Mouse (Mus musculus) hindbrain, embryonic 13.5 days (tissue): ENCODE measurements around the gene Ubap1. TPM values are rescaled to one million over a fixed set of nuclear protein-coding genes. Genes with fewer than 3 reads are reported as not detected.
A peak's percentile ranks its signal among the peaks of the same experiment; 100 is the strongest.

Experiments
- ATAC-seq: fragments of 200-750 bp; cut with Nextera tagmentation; 2 replicates; pipeline ENCODE4 v1.8.0; 2017; ENCODE audit warnings: moderate TSS enrichment; ENCODE audit not compliant: low FRiP score
- H3K27ac ChIP-seq: fragments of 300-500 bp; sonication (generic); 2 replicates; pipeline ENCODE4 v1.5.1; 2015; ENCODE audit warnings: inconsistent platforms, mild to moderate bottlenecking, moderate library complexity
- H3K27me3 ChIP-seq: fragments of 300-500 bp; sonication (generic); 2 replicates; pipeline ENCODE4 v1.6.1; 2015; ENCODE audit warnings: mild to moderate bottlenecking, inconsistent platforms
- H3K36me3 ChIP-seq: fragments of 300-500 bp; sonication (generic); 2 replicates; pipeline ENCODE4 v1.6.1; 2015; ENCODE audit warnings: mild to moderate bottlenecking, inconsistent platforms
- H3K4me1 ChIP-seq: fragments of 300-500 bp; sonication (generic); replicated peaks from 2 replicates; pipeline ENCODE4 v1.6.1; 2015; ENCODE audit warnings: inconsistent platforms
- H3K4me2 ChIP-seq: fragments of 300-500 bp; sonication (generic); 2 replicates; pipeline ENCODE4 v1.6.1; 2015; ENCODE audit warnings: inconsistent platforms, mild to moderate bottlenecking, moderate library complexity
- H3K4me3 ChIP-seq: fragments of 300-500 bp; sonication (generic); 2 replicates; pipeline ENCODE4 v1.5.1; 2015; ENCODE audit warnings: mild to moderate bottlenecking, inconsistent platforms
- H3K9ac ChIP-seq: fragments of 300-500 bp; sonication (generic); 2 replicates; pipeline ENCODE4 v1.6.1; 2015; ENCODE audit warnings: mild to moderate bottlenecking, inconsistent platforms
- H3K9me3 ChIP-seq: fragments of 300-500 bp; sonication (generic); 2 replicates; pipeline ENCODE4 v1.6.1; 2016; ENCODE audit warnings: inconsistent platforms
- WGBS: fragments of 180-500 bp; shearing (Covaris S2); methylation state at CpG from one replicate; pipeline ENCODE4 v1.1.7; 2015; 5-methylcytosine and 5-hydroxymethylcytosine counted together
- polyA plus RNA-seq: library from polyadenylated mRNA; unstranded; fragments of >200 nt; fragmentation: Nextera tagmentation; extraction: Ambion mirVana; gene quantifications from 2 replicates; pipeline ENCODE4 v1.2.1, GENCODE M21; 2015

The Ubap1 gene
- polyA plus RNA-seq, result 70.4 and 71.8 TPM in 2 replicates

GRCm38 (mm10) chr4:41348584-41349198 lies at the start of gene Ubap1:
Ubap1 (plus strand) TSS chr4:41348996.
- peak within 1 kb of the TSS; percentile 78 for H3K4me2 ChIP-seq
- peak within 1 kb of the TSS; percentile 85 for H3K9ac ChIP-seq
- H3K27me3 ChIP-seq, result no peaks in the 10 kb centered on the region
- peaks cover 11% of the 10 kb centered on the region for H3K36me3 ChIP-seq
- whole genome bisulfite sequencing, result 0% methylated on average over 31 of the region's 31 CpGs
- peak within 1 kb of the TSS; percentile 96 for H3K27ac ChIP-seq
- H3K4me1 ChIP-seq, result peaks cover 18% of the 10 kb centered on the region
- H3K9me3 ChIP-seq, result no peaks in the 10 kb centered on the region
- peak; percentile 97 for ATAC-seq
- H3K4me3 ChIP-seq, result peak within 1 kb of the TSS; percentile 67

DNA sequence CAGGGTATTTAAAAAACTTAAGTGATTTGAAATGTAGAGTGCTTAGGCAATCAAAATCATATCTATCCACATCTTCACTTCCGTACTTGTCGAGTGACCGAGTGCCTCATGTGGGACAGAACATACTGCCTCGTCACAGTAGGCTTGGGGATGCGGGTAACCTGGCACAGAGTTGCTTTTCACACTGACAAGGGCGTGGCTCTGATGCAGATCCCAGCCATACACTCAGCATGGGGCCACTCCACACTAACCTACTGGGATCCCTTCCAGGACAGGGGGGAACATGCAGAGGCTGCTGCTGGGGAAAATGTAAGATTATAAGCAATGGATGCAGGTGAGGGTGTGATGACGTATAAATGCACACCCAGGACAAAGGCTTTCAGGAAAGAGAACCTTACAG lies 45.1 kb upstream of the Ubap1 start:
- H3K27me3 ChIP-seq, result no peaks in the 10 kb centered on the region
- no peaks in the 10 kb centered on the region for H3K9me3 ChIP-seq
- peaks cover 64% of the 10 kb centered on the region for H3K36me3 ChIP-seq
- no peak overlapping the region for H3K4me2 ChIP-seq
- WGBS, result 92% methylated on average over 7 of the region's 7 CpGs
- no peak for ATAC-seq
- no peak overlapping the region for H3K4me3 ChIP-seq
- H3K27ac ChIP-seq, result no peak overlapping the region
- no peak overlapping the region for H3K9ac ChIP-seq
- 0 out of 2 replicates have a peak, but pooled peaks cover 3% of the 10 kb centered on the region for H3K4me1 ChIP-seq

GRCm38 (mm10) chr4:41304302-41304701 lies 44.5 kb upstream of the Ubap1 start:
- Histone ChIP-seq H3K27ac (no peak overlapping the region), H3K9me3 (no peaks in the 10 kb centered on the region), H3K27me3 (no peaks in the 10 kb centered on the region), H3K4me1 (0 out of 2 replicates have a peak, but pooled peaks cover 3% of the 10 kb centered on the region), H3K4me3 (no peak overlapping the region), H3K4me2 (no peak overlapping the region), H3K9ac (no peak overlapping the region), H3K36me3 (peaks cover 64% of the 10 kb centered on the region)
- no peak for ATAC-seq
- 59% methylated on average over 3 of the region's 3 CpGs for WGBS

- Histone ChIP-seq H3K4me1 (peaks cover 11% of the 10 kb centered on the region), H3K36me3 (peaks cover 61% of the 10 kb centered on the region)
- 83% methylated on average over 6 of the region's 6 CpGs for WGBS
Observed at GRCm38 (mm10) chr4:41307406-41307805, 41.4 kb upstream of the Ubap1 start.

GRCm38 (mm10) chr4:41310567-41311563 lies 37.9 kb upstream of the Ubap1 start:
- no peak overlapping the region for H3K4me2 ChIP-seq
- peaks cover 32% of the 10 kb centered on the region for H3K4me1 ChIP-seq
- H3K36me3 ChIP-seq, result peaks cover 49% of the 10 kb centered on the region
- H3K27me3 ChIP-seq, result no peaks in the 10 kb centered on the region
- no peak overlapping the region for H3K27ac ChIP-seq
- ATAC-seq, result no peak
- no peaks in the 10 kb centered on the region for H3K9me3 ChIP-seq
- H3K9ac ChIP-seq, result no peak overlapping the region
- WGBS, result 96% methylated on average over 9 of the region's 9 CpGs
- no peak overlapping the region for H3K4me3 ChIP-seq

More at GRCm38 (mm10) chr4:41307406-41307805, 41.4 kb upstream of the Ubap1 start:
- ATAC-seq, result no peak
- H3K4me3 ChIP-seq, result no peak overlapping the region
- H3K9me3 ChIP-seq, result no peaks in the 10 kb centered on the region
- no peak overlapping the region for H3K9ac ChIP-seq
- H3K4me2 ChIP-seq, result no peak overlapping the region
- H3K27ac ChIP-seq, result no peak overlapping the region
- H3K27me3 ChIP-seq, result no peaks in the 10 kb centered on the region

- Histone ChIP-seq H3K27me3 (no peaks in the 10 kb centered on the region), H3K4me1 (peaks cover 28% of the 10 kb centered on the region), H3K27ac (peak overlapping the region; percentile 97), H3K4me3 (peak overlapping the region; percentile 99), H3K9me3 (no peaks in the 10 kb centered on the region), H3K36me3 (peaks cover 35% of the 10 kb centered on the region), H3K4me2 (peak overlapping the region; percentile 93), H3K9ac (peak overlapping the region; percentile 97)
- WGBS, result 15% methylated on average over 14 of the region's 14 CpGs
- ATAC-seq, result no peak
Observed at GRCm38 (mm10) chr4:41313722-41314121, 35.1 kb upstream of the Ubap1 start.

DNA sequence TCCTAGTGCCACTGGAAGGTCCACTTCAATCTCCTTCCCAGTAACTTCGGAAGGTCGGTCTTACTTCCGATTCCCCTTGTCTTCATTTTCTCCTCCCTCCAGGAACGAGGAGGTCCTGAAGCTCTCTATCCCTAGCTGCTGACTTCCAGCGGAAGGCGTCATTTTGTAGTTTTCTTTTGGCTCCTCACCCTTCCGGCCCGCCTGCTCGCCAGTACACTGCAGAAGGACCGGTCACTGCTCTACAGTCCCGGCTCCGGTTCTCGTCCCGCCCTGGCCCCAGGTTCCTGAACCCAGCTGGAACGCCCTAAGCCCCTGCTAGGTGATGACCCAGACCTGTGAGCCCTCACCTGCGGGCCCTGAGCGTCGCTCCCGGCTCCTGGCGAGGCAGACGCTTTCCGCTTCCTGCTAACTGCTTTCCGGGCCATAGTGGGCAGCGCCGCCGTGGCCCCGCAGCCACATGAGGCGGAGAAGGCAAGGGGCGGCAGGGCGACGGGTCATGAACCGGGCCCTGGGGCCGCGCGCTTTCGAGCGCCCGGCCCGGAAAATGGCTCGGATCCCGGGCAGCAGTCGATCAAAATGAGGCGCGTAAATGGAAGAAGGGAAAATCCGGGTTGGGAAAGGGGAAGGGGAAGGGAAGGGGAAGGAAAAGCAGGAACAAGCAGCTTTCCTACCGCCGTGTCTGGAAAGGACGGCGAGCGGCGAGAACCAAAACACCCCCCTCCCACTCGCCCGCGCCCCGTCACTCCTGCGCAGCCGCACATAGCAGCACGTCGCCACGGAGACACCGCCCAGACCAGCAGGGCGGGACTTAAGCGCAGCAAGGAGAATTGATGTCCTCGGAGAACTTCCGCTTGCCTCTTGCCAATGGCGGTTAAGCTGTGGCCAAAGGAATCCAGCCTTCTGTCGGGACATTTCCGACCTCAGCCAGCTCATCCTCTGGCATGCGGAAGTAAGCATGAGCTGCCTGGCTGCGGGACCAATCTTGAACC lies 34.4 kb upstream of the Ubap1 start, which contains the start of gene Dcaf12:
Gene Dcaf12, minus strand, starts transcription at position 749 of the 989 bp plus-strand sequence.
- Histone ChIP-seq H3K4me3 (peak within 1 kb of the TSS; percentile 99), H3K4me2 (peak within 1 kb of the TSS; percentile 93), H3K36me3 (peaks cover 28% of the 10 kb centered on the region), H3K4me1 (peaks cover 28% of the 10 kb centered on the region), H3K9me3 (no peaks in the 10 kb centered on the region), H3K27me3 (no peaks in the 10 kb centered on the region), H3K27ac (peak within 1 kb of the TSS; percentile 97), H3K9ac (peak within 1 kb of the TSS; percentile 97)
- under 1% methylated on average over 70 of the region's 70 CpGs for WGBS
- ATAC-seq, result peak; percentile 97

DNA sequence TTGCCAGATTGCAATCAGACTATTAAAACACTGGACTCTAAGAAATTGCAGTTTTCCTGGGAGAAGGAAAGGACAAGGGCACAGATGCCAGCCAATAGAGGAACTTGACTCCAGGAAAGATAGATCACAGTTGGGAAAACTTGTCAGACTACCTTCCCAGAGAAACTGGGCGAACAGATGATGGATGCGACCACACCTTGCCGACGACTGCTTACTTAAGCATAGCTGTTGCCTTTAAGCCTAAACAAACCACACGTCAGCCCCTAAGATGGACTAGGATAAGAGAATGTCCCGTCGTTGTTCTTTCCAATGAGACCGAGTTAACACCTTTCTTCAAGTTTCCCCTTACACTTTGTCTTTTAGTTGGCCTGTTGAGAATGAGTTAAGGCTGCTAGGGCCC lies 33.6 kb upstream of the Ubap1 start:
- WGBS, result 62% methylated on average over 8 of the region's 8 CpGs
- peaks cover 20% of the 10 kb centered on the region for H3K36me3 ChIP-seq
- H3K27me3 ChIP-seq, result no peaks in the 10 kb centered on the region
- H3K27ac ChIP-seq, result peak overlapping the region; percentile 97
- H3K9ac ChIP-seq, result peak overlapping the region; percentile 97
- no peaks in the 10 kb centered on the region for H3K9me3 ChIP-seq
- peak overlapping the region; percentile 93 for H3K4me2 ChIP-seq
- peak overlapping the region; percentile 99 for H3K4me3 ChIP-seq
- ATAC-seq, result peak; percentile 29
- peaks cover 28% of the 10 kb centered on the region for H3K4me1 ChIP-seq

DNA sequence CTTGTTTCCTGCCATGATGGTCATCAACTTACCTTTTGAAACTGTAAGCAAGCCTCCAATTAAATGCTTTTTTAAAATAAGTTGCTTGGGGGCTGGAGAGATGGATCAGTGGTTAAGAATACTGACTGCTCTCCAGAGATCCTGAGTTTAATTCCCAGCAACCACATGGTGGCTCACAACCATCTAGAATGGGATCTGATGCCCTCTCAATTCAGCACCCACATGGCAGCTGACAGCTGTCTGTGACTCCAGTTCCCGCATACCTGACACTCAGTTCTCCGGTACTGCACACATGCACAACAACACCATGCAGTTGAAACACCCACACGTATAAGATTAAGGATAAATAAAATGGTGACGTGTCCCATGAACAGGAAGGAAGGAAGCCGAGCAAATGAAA lies 30.5 kb upstream of the Ubap1 start:
- no peak overlapping the region for H3K27ac ChIP-seq
- H3K36me3 ChIP-seq, result no peaks in the 10 kb centered on the region
- WGBS, result 93% methylated on average over 5 of the region's 5 CpGs
- no peaks in the 10 kb centered on the region for H3K27me3 ChIP-seq
- no peak overlapping the region for H3K4me3 ChIP-seq
- H3K4me1 ChIP-seq, result peaks cover 12% of the 10 kb centered on the region
- no peaks in the 10 kb centered on the region for H3K9me3 ChIP-seq
- no peak overlapping the region for H3K4me2 ChIP-seq
- ATAC-seq, result no peak
- H3K9ac ChIP-seq, result no peak overlapping the region

- 74% methylated on average over 4 of the region's 4 CpGs for WGBS
- Histone ChIP-seq H3K9ac (no peak overlapping the region), H3K27me3 (no peaks in the 10 kb centered on the region), H3K9me3 (no peaks in the 10 kb centered on the region), H3K36me3 (no peaks in the 10 kb centered on the region), H3K4me2 (no peak overlapping the region), H3K4me1 (no peaks in the 10 kb centered on the region), H3K27ac (no peak overlapping the region), H3K4me3 (no peak overlapping the region)
- no peak for ATAC-seq
Observed at GRCm38 (mm10) chr4:41320971-41321370, 27.8 kb upstream of the Ubap1 start.

- Histone ChIP-seq H3K27me3 (no peaks in the 10 kb centered on the region), H3K4me1 (no peaks in the 10 kb centered on the region), H3K9me3 (no peaks in the 10 kb centered on the region), H3K9ac (no peak overlapping the region), H3K36me3 (no peaks in the 10 kb centered on the region), H3K4me3 (no peak overlapping the region), H3K4me2 (no peak overlapping the region), H3K27ac (no peak overlapping the region)
- WGBS, result 95% methylated on average over 6 of the region's 6 CpGs
- no peak for ATAC-seq
Observed at GRCm38 (mm10) chr4:41326876-41327275, 21.9 kb upstream of the Ubap1 start.
